Mouse (Mus musculus) 3T3-L1 (cell line): ENCODE data around the gene Rps21.
"Not testable (repeated sequence)": the region's sequence is repeated elsewhere in the genome, so short reads cannot be mapped to it uniquely, and the experiment has no call there.

ENCODE experiments used
- DNase-seq: peaks from one replicate; pipeline ENCODE4 v3.0.0-alpha.2; 2015; ENCODE audit warnings: low read depth, low spot score

The Rps21 gene

GRCm38 (mm10) chr2:180258951-180259484 lies 1.8 kb downstream of the Rps21 start:
- DNase-seq: not testable (repeated sequence)

- not testable (repeated sequence) for DNase-seq
Measured at GRCm38 (mm10) chr2:180259826-180260609, 2.8 kb downstream of the Rps21 start.

- DNase-seq: no peak
Measured at GRCm38 (mm10) chr2:180260610-180261480, 3.7 kb downstream of the Rps21 start.

GRCm38 (mm10) chr2:180261901-180262300 lies 4.7 kb downstream of the Rps21 start:
- no peak for DNase-seq

- DNase-seq: no peak
Measured at GRCm38 (mm10) chr2:180262441-180262840, 5.3 kb downstream of the Rps21 start.

GRCm38 (mm10) chr2:180262891-180263290 lies 5.7 kb downstream of the Rps21 start:
- DNase-seq: no peak

- DNase-seq: no peak
Measured at GRCm38 (mm10) chr2:180267955-180268354, 10.8 kb downstream of the Rps21 start.

GRCm38 (mm10) chr2:180269329-180269728 lies 12.2 kb downstream of the Rps21 start:
- no peak for DNase-seq

GRCm38 (mm10) chr2:180270537-180271255 lies 13.5 kb downstream of the Rps21 start:
- no peak for DNase-seq

GRCm38 (mm10) chr2:180271804-180272395 lies 14.7 kb downstream of the Rps21 start:
- DNase-seq: no peak

- no peak for DNase-seq
Measured at GRCm38 (mm10) chr2:180272884-180273321, 15.7 kb downstream of the Rps21 start.

GRCm38 (mm10) chr2:180273394-180274244 lies 16.4 kb downstream of the Rps21 start, which contains the start of gene Cables2:
Gene Cables2 (minus strand): TSS chr2:180273496.
- DNase-seq: peak; percentile 98

- DNase-seq: no peak
Measured at GRCm38 (mm10) chr2:180274523-180274922, 17.3 kb downstream of the Rps21 start.

GRCm38 (mm10) chr2:180275836-180276235 lies 18.7 kb downstream of the Rps21 start:
- DNase-seq: peak; percentile 90

- DNase-seq: no peak
Measured at GRCm38 (mm10) chr2:180276385-180276784, 19.2 kb downstream of the Rps21 start.

- DNase-seq: no peak
Measured at GRCm38 (mm10) chr2:180276851-180277259, 19.7 kb downstream of the Rps21 start.

- no peak for DNase-seq
Measured at GRCm38 (mm10) chr2:180277773-180278320, 20.7 kb downstream of the Rps21 start.

- DNase-seq: no peak
Measured at GRCm38 (mm10) chr2:180279321-180279720, 22.1 kb downstream of the Rps21 start.

GRCm38 (mm10) chr2:180288966-180289365 lies 31.8 kb downstream of the Rps21 start:
- no peak for DNase-seq
